Mouse (Mus musculus) heart, embryonic 12.5 days (tissue): ENCODE measurements around the gene App. TPM values are rescaled to one million over a fixed set of nuclear protein-coding genes. Genes with fewer than 3 reads are reported as not detected.

ENCODE experiments used
- ATAC-seq: fragments of 200-750 bp; cut with Nextera tagmentation; 2 replicates; pipeline ENCODE4 v1.8.0; 2017; ENCODE audit warnings: moderate TSS enrichment, moderate library complexity; ENCODE audit not compliant: insufficient number of reproducible peaks, low FRiP score
- H3K27ac ChIP-seq: fragments of 300-500 bp; sonication (generic); 2 replicates; pipeline ENCODE4 v1.5.1; 2016; ENCODE audit warnings: mild to moderate bottlenecking, moderate library complexity; ENCODE audit not compliant: poor library complexity, severe bottlenecking
- H3K27me3 ChIP-seq: fragments of 300-500 bp; sonication (generic); replicated peaks from 2 replicates; pipeline ENCODE4 v1.6.1; 2016; ENCODE audit warnings: mild to moderate bottlenecking, moderate library complexity
- H3K36me3 ChIP-seq: fragments of 300-500 bp; sonication (generic); 2 replicates; pipeline ENCODE4 v1.6.1; 2016; ENCODE audit warnings: mild to moderate bottlenecking, moderate library complexity
- H3K4me1 ChIP-seq: fragments of 300-500 bp; sonication (generic); replicated peaks from 2 replicates; pipeline ENCODE4 v1.6.1; 2016; ENCODE audit warnings: mild to moderate bottlenecking
- H3K4me2 ChIP-seq: fragments of 300-500 bp; sonication (generic); 2 replicates; pipeline ENCODE4 v1.6.1; 2016; ENCODE audit warnings: mild to moderate bottlenecking, moderate library complexity
- H3K4me3 ChIP-seq: fragments of 300-500 bp; sonication (generic); 2 replicates; pipeline ENCODE4 v1.5.1; 2016; ENCODE audit warnings: mild to moderate bottlenecking
- H3K9ac ChIP-seq: fragments of 300-500 bp; sonication (generic); 2 replicates; pipeline ENCODE4 v1.6.1; 2016; ENCODE audit warnings: mild to moderate bottlenecking, moderate library complexity
- H3K9me3 ChIP-seq: fragments of 300-500 bp; sonication (generic); replicated peaks from 2 replicates; pipeline ENCODE4 v1.6.1; 2016; ENCODE audit warnings: mild to moderate bottlenecking, moderate library complexity
- WGBS: fragments of 180-500 bp; shearing (Covaris S2); methylation state at CpG from one replicate; pipeline ENCODE4 v1.1.7; 2016; 5-methylcytosine and 5-hydroxymethylcytosine counted together
- polyA plus RNA-seq: library from polyadenylated mRNA; unstranded; fragments of >200 nt; fragmentation: Nextera tagmentation; extraction: Ambion mirVana; gene quantifications from 2 replicates; pipeline ENCODE4 v1.2.1, GENCODE M21; 2016

The App gene
- polyA plus RNA-seq, 1 experiment from 2014 or later, result 202 TPM

DNA sequence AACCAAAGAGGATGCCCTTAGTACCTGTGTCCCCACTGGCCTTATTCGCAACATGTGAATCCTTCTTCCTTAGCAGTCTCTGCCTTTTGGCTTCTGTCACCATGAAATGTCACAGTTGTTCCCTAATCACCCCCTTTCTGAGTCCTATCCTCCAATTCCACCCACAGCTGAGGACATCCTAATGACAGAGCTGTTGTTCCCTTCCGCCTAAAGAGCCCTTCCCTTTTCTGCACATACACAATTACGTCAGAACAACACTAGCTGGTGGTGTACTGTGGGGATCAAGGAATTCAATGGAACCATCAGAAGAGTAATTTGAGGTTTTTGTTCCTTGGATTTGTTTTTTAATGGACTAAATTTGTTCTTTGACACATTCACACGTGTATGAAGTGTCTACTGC, 48.9 kb downstream of the App start:
- 89% methylated on average over 4 of the region's 4 CpGs for WGBS
- no peak for ATAC-seq
- peaks cover 29% of the 10 kb centered on the region for H3K4me1 ChIP-seq

DNA sequence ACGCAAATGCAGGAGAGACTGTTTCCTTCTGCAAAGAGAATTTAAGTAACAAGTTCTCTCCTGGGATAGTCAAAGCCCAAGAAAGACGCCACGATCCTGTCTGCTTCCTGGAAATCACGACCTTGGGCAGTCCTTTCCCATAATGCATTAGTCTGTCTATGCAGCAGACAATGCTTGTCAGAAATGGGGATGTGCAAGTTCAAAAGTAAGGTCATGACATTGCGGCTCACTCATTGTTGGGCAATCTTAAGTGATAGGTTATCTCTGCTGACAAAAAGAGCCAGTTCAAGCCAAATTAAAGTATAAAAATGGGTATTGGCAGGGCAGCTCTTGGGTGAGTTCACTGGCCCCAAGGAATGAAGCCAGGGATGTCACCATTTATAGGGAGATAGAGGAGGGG, 51.6 kb downstream of the App start:
- WGBS, result 55% methylated on average over 5 of the region's 5 CpGs
- peaks cover 23% of the 10 kb centered on the region for H3K36me3 ChIP-seq
- H3K4me3 ChIP-seq, result no peak overlapping the region
- H3K9ac ChIP-seq, result no peak overlapping the region
- no peak overlapping the region for H3K27ac ChIP-seq
- no peak overlapping the region for H3K4me2 ChIP-seq
- no peak for ATAC-seq
- peaks cover 14% of the 10 kb centered on the region for H3K4me1 ChIP-seq
- H3K27me3 ChIP-seq, result no peaks in the 10 kb centered on the region
- H3K9me3 ChIP-seq, result no peaks in the 10 kb centered on the region; the same call in 1 of the 2 replicates

More for the DNA sequence above, 48.9 kb downstream of the App start:
- H3K4me3 ChIP-seq, result no peak overlapping the region
- 0 out of 2 replicates have a peak, but pooled peaks cover 10% of the 10 kb centered on the region for H3K36me3 ChIP-seq
- H3K4me2 ChIP-seq, result no peak overlapping the region
- H3K9ac ChIP-seq, result no peak overlapping the region
- H3K27me3 ChIP-seq, result no peaks in the 10 kb centered on the region
- no peaks in the 10 kb centered on the region; the same call in 1 of the 2 replicates for H3K9me3 ChIP-seq
- H3K27ac ChIP-seq, result no peak overlapping the region

- no peak overlapping the region for H3K9ac ChIP-seq
- 89% methylated on average over 6 of the region's 6 CpGs for WGBS
Measured at GRCm38 (mm10) chr16:85118916-85119315, 54.6 kb downstream of the App start.

GRCm38 (mm10) chr16:85117541-85117940, 56.0 kb downstream of the App start:
- 52% methylated on average over 1 of the region's 1 CpGs for WGBS
- no peak for ATAC-seq
- Histone ChIP-seq H3K27ac (no peak overlapping the region), H3K4me2 (no peak overlapping the region), H3K9ac (no peak overlapping the region), H3K4me3 (no peak overlapping the region), H3K27me3 (no peaks in the 10 kb centered on the region), H3K4me1 (peaks cover 14% of the 10 kb centered on the region), H3K9me3 (no peaks in the 10 kb centered on the region), H3K36me3 (peaks cover 17% of the 10 kb centered on the region)

More at GRCm38 (mm10) chr16:85118916-85119315, 54.6 kb downstream of the App start:
- Histone ChIP-seq H3K4me2 (no peak overlapping the region), H3K4me1 (peaks cover 14% of the 10 kb centered on the region), H3K36me3 (peaks cover 17% of the 10 kb centered on the region), H3K27me3 (no peaks in the 10 kb centered on the region), H3K4me3 (no peak overlapping the region), H3K27ac (no peak overlapping the region), H3K9me3 (no peaks in the 10 kb centered on the region)
- no peak for ATAC-seq

GRCm38 (mm10) chr16:85115837-85116236, 57.7 kb downstream of the App start:
- H3K4me3 ChIP-seq, result no peak overlapping the region
- no peak overlapping the region for H3K27ac ChIP-seq
- no peak for ATAC-seq
- H3K36me3 ChIP-seq, result peaks cover 17% of the 10 kb centered on the region
- peaks cover 7% of the 10 kb centered on the region for H3K4me1 ChIP-seq
- H3K27me3 ChIP-seq, result no peaks in the 10 kb centered on the region
- no peak overlapping the region for H3K4me2 ChIP-seq
- H3K9me3 ChIP-seq, result no peaks in the 10 kb centered on the region
- 88% methylated on average over 5 of the region's 5 CpGs for WGBS
- H3K9ac ChIP-seq, result no peak overlapping the region

- Histone ChIP-seq H3K27ac (no peak overlapping the region), H3K36me3 (peaks cover 13% of the 10 kb centered on the region), H3K4me1 (peaks cover 18% of the 10 kb centered on the region), H3K9ac (no peak overlapping the region), H3K4me2 (no peak overlapping the region), H3K9me3 (no peaks in the 10 kb centered on the region), H3K27me3 (no peaks in the 10 kb centered on the region), H3K4me3 (no peak overlapping the region)
- 89% methylated on average over 1 of the region's 1 CpGs for whole genome bisulfite sequencing
- ATAC-seq, result no peak
Measured at GRCm38 (mm10) chr16:85114742-85115141, 58.8 kb downstream of the App start.

GRCm38 (mm10) chr16:85113941-85114340, 59.6 kb downstream of the App start:
- H3K27me3 ChIP-seq, result no peaks in the 10 kb centered on the region
- H3K4me3 ChIP-seq, result no peak overlapping the region
- ATAC-seq, result no peak
- peaks cover 18% of the 10 kb centered on the region for H3K4me1 ChIP-seq
- H3K9ac ChIP-seq, result no peak overlapping the region
- H3K4me2 ChIP-seq, result no peak overlapping the region
- no peak overlapping the region for H3K27ac ChIP-seq
- no peaks in the 10 kb centered on the region for H3K9me3 ChIP-seq
- H3K36me3 ChIP-seq, result peaks cover 6% of the 10 kb centered on the region
- 75% methylated on average over 2 of the region's 2 CpGs for WGBS

GRCm38 (mm10) chr16:85112254-85112653, 61.3 kb downstream of the App start:
- ATAC-seq, result no peak
- H3K36me3 ChIP-seq, result no peaks in the 10 kb centered on the region
- H3K27ac ChIP-seq, result no peak overlapping the region
- H3K4me2 ChIP-seq, result no peak overlapping the region
- H3K9ac ChIP-seq, result no peak overlapping the region
- no peaks in the 10 kb centered on the region for H3K27me3 ChIP-seq
- peaks cover 14% of the 10 kb centered on the region for H3K4me1 ChIP-seq
- no peaks in the 10 kb centered on the region for H3K9me3 ChIP-seq
- 78% methylated on average over 2 of the region's 2 CpGs for WGBS
- H3K4me3 ChIP-seq, result no peak overlapping the region

GRCm38 (mm10) chr16:85110428-85110827, 63.1 kb downstream of the App start:
- H3K36me3 ChIP-seq, result no peaks in the 10 kb centered on the region
- H3K27ac ChIP-seq, result no peak overlapping the region
- peaks cover 20% of the 10 kb centered on the region for H3K4me1 ChIP-seq
- H3K4me2 ChIP-seq, result no peak overlapping the region; the same call in 1 of the 2 replicates
- no peak overlapping the region for H3K4me3 ChIP-seq
- no peak overlapping the region for H3K9ac ChIP-seq
- no peaks in the 10 kb centered on the region for H3K9me3 ChIP-seq
- no peak for ATAC-seq
- WGBS, result 57% methylated on average over 13 of the region's 13 CpGs
- H3K27me3 ChIP-seq, result no peaks in the 10 kb centered on the region

DNA sequence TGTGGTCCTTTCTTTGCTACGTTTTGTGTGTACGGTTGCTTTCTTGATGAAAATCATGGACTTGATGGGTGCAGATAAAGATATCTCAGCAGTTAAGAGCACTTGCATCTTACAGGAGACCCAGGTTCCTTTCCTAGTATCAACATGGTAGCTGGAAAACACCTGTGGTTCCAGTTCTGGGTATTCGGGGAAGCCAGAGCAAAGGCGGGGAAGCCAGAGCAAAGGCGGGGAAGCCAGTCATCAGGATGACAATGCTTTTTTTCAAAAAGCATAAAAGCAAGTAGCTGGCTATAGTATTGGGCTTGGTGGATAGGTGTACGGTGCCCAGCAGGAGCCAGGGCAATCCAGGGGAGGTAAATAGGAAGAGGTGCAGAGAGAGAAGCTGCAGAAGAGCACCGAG, 65.1 kb downstream of the App start:
- Histone ChIP-seq H3K4me2 (no peak overlapping the region), H3K36me3 (no peaks in the 10 kb centered on the region), H3K4me1 (peaks cover 24% of the 10 kb centered on the region), H3K27me3 (no peaks in the 10 kb centered on the region), H3K4me3 (no peak overlapping the region), H3K9ac (no peak overlapping the region), H3K27ac (no peak overlapping the region), H3K9me3 (no peaks in the 10 kb centered on the region)
- no peak for ATAC-seq
- 89% methylated on average over 7 of the region's 7 CpGs for WGBS

DNA sequence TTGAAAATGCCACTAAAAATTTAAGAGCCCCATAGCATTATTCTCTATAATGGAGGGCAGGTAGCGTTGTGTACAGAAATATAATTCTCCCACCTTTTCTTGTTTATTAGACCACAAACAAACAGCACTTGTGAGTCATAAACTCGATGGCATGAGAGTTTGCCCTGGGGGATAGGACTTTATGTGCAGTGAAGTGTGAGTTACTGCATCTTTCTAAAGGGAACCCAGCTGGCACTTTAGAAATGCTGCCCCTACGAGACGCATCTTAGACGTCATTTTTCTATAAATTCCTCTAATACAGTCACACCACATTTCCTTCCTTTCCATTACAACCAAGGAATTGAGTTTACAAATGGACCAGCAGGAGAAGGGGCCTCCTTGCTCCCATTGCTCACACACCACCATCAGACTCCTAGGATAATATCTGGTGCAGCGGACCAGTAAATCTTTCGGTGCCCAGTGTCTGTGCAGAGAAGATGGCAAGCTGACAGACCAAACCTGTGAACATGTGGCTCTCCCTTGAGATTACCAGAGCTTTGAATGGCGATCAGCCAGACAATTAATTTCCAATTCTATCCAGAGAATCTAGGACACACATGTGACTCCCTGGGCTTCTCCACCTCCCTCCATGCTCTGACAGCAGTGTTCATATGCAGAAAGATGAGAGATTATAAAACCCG, 66.8 kb downstream of the App start:
- Histone ChIP-seq H3K4me3 (no peak overlapping the region), H3K27ac (no peak overlapping the region), H3K4me1 (peaks cover 35% of the 10 kb centered on the region), H3K27me3 (no peaks in the 10 kb centered on the region), H3K9me3 (no peaks in the 10 kb centered on the region), H3K36me3 (peaks cover 4% of the 10 kb centered on the region), H3K9ac (no peak overlapping the region), H3K4me2 (no peak overlapping the region)
- no peak for ATAC-seq
- WGBS, result 81% methylated on average over 9 of the region's 9 CpGs

DNA sequence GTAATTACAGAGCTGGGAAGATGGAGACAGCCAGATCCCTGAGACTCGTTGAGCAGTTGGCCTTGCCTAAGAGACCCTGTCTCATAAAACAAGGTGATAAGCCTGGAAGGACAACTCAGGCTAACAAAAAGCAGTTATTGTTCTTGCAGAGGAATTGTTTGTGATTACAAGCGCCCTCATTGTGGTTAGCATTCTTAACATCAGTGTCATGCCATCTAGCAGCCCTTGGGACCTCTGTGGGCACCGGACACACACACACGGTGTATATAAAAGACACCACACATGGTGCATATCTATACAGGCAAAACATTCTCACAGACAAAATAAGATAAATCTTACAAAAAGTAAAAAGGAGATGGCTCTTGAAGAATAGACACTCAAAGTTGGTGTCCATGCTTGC, 68.0 kb downstream of the App start:
- Histone ChIP-seq H3K36me3 (peaks cover 8% of the 10 kb centered on the region), H3K4me3 (no peak overlapping the region), H3K27ac (no peak overlapping the region), H3K9ac (no peak overlapping the region), H3K9me3 (no peaks in the 10 kb centered on the region), H3K4me1 (peaks cover 37% of the 10 kb centered on the region), H3K27me3 (no peaks in the 10 kb centered on the region), H3K4me2 (no peak overlapping the region)
- no peak for ATAC-seq
- WGBS, result 60% methylated on average over 4 of the region's 4 CpGs
